ENCODE assay signal across 11 mouse cellular contexts in genomic region chr3:146102049-146102448, GRCm38 (mm10). TPM values are rescaled to one million over a fixed set of nuclear protein-coding genes. Genes with fewer than 3 reads are reported as not detected.
DNase-seq lines count a peak whose midpoint lies in the region; ATAC-seq and TF ChIP-seq lines count a peak whose summit lies in the region.
"Had no signal": no experiment of that assay in that cellular context is flagged by ENCODE, and none has a peak within 500 bp of the region (broad histone marks: within the 10 kb centered on the region; RNA-seq: fewer than 3 reads in every experiment).

No protein-coding gene starts in this region.

- TF ChIP-seq EP300 in CH12.LX (IDR thresholded peaks at IDR 0.05; ENCODE audit: low read length) = no peak

- TF ChIP-seq CTCF in left cerebral cortex, adult 2 months (IDR thresholded peaks at IDR 0.05) = peak; percentile 28
- peak; percentile 42 to 71 for TF ChIP-seq CTCF in CH12.LX (conservative IDR thresholded peaks at IDR 0.05 in 1 of 2, IDR thresholded peaks at IDR 0.05 in 1 of 2; ENCODE audit: low read depth in 2 of 2, low read length in 2 of 2)

- in situ Hi-C loops in CH12.LX (cut with MboI; ENCODE audit: low pct_ligation_motif_present, low pct_unique_long_range_greater_than_20kb, low sequenced_read_pairs) = no loop called here

- H3K27me3 ChIP-seq in CH12.LX (replicated peaks) = no peaks in the 10 kb centered on the region
- H3K27me3 ChIP-seq: limb, embryonic 12.5 days had no signal

- H3K36me3 ChIP-seq in CH12.LX (replicated peaks in 1 of 2; ENCODE audit: control insufficient read depth in 1 of 2, insufficient read depth in 1 of 2, low read length in 1 of 2) = no peaks in the 10 kb centered on the region
- H3K36me3 ChIP-seq: forebrain, embryonic 10.5 days; limb, embryonic 12.5 days; midbrain, embryonic 12.5 days had no signal

- TF ChIP-seq RAD21 in CH12.LX (IDR thresholded peaks at IDR 0.05; ENCODE audit: low read depth, low read length) = peak; percentile 69

- H3K9me3 ChIP-seq in CH12.LX (replicated peaks; ENCODE audit: low read length) = peaks cover 22% of the 10 kb centered on the region
- H3K9me3 ChIP-seq: midbrain, embryonic 12.5 days had no signal

- no peaks in the 10 kb centered on the region for H3K79me2 ChIP-seq in CH12.LX (replicated peaks; ENCODE audit: control insufficient read depth, extremely low read depth, insufficient read depth, poor library complexity, severe bottlenecking)

- dilution Hi-C loops in CH12.LX (cut with MboI; ENCODE audit: extremely low pct_ligation_motif_present, extremely low pct_unique_long_range_greater_than_20kb, low sequenced_read_pairs) = no loop called here

- intact Hi-C loops in left cerebral cortex, adult 2 months (cut with DNase I) = loop anchor here (5.0 kb wide), 1 partner anchor 75 kb away; no protein-coding TSS in a partner anchor
- intact Hi-C loops in left cerebral cortex, postnatal 25 days (cut with DNase I) = no loop called here

- H3K4me1 ChIP-seq in CH12.LX (ENCODE audit: control insufficient read depth in 1 of 2, insufficient read depth in 2 of 2) = peaks cover 0 to 6% of the 10 kb centered on the region in 2 experiments; a peak in 1 of 4 replicates
- H3K4me1 ChIP-seq: limb, embryonic 12.5 days had no signal

- H3K4me3 ChIP-seq in left cerebral cortex, adult 2 months = no peak overlapping the region
- no peak overlapping the region for H3K4me3 ChIP-seq in CH12.LX (replicated peaks in 1 of 3; ENCODE audit: low read depth in 2 of 3, low read length in 2 of 3, poor library complexity in 1 of 3)
- H3K4me3 ChIP-seq: forebrain, embryonic 10.5 days; limb, embryonic 12.5 days; midbrain, embryonic 12.5 days had no signal

- H3K9ac ChIP-seq in CH12.LX (ENCODE audit: insufficient read depth, low read depth) = no peak overlapping the region
- H3K9ac ChIP-seq: limb, embryonic 12.5 days; midbrain, embryonic 12.5 days had no signal

- H3K27ac ChIP-seq in left cerebral cortex, adult 2 months = no peak overlapping the region
- no peak overlapping the region for H3K27ac ChIP-seq in CH12.LX (ENCODE audit: insufficient read depth, low read depth)
- H3K27ac ChIP-seq: forebrain, embryonic 10.5 days; limb, embryonic 12.5 days; midbrain, embryonic 12.5 days had no signal

- no peak for DNase-seq in left cerebral cortex, adult 2 months (ENCODE audit: extremely low spot score in 1 of 2, low spot score in 2 of 2)
- no peak for DNase-seq in left cerebral cortex, postnatal 25 days (ENCODE audit: low spot score in 2 of 2)
- peak; percentile 68 for DNase-seq in B cell, adult 2 months
- peak; percentile 22 for DNase-seq in CH12.LX (ENCODE audit: extremely low read depth)
- DNase-seq in frontal cortex, adult 2 months (ENCODE audit: extremely low spot score in 1 of 2, low spot score in 1 of 2) = no peak
- DNase-seq in cerebellum, adult 9-10 months = no peak

- TF ChIP-seq POLR2A in CH12.LX (IDR thresholded peaks at IDR 0.05; ENCODE audit: low read depth, low read length) = no peak

- no peak overlapping the region for H3K4me2 ChIP-seq in CH12.LX (ENCODE audit: insufficient read depth, low read depth, poor library complexity, severe bottlenecking)
- H3K4me2 ChIP-seq: limb, embryonic 12.5 days; midbrain, embryonic 12.5 days had no signal

- ATAC-seq in megakaryocyte, adult 5-6 weeks (ENCODE audit: poor library complexity, severe bottlenecking) = peak; percentile 47; the same call in 1 of the 2 replicates
- no peak for ATAC-seq in activated CD4-positive, CD25-positive, alpha-beta regulatory T cell, adult 4 months

TF ChIP-seq in CH12.LX, 34 proteins besides CTCF, POLR2A, EP300 and RAD21:
- TF ChIP-seq ZMIZ1 (IDR thresholded peaks at IDR 0.05; ENCODE audit: low read depth, low read length) = no peak
- peak; percentile 90 for TF ChIP-seq SMC3 (IDR thresholded peaks at IDR 0.05; ENCODE audit: low read depth, low read length)
- TF ChIP-seq MAX (IDR thresholded peaks at IDR 0.05; ENCODE audit: low read length) = no peak
- peak; percentile 15; the same call in 1 of the 2 replicates for TF ChIP-seq ZC3H11A (IDR thresholded peaks at IDR 0.05; ENCODE audit: low read depth, low read length)
TF ChIP-seq in CH12.LX: peak in this region for 2.

RNA-seq across cellular contexts. Expression of gene Wdr63, which starts 5.9 kb away (rescaled TPM):
- under 1 TPM; 0.21 to 0.25 TPM for total RNA-seq in left cerebral cortex, adult 2 months (2021)
- total RNA-seq in left cerebral cortex, postnatal 25 days (2021) = under 1 TPM; 0.39 to 0.50 TPM
- total RNA-seq in CH12.LX (2012; rRNA removed) = not detected in 2 replicates
- total RNA-seq in CH12.LX (2014; rRNA removed) = not detected in 2 replicates
- not detected in 2 replicates for polyA plus RNA-seq in CH12.LX (2012; ENCODE audit: insufficient read length, low read depth)
- total RNA-seq in megakaryocyte, adult 5-6 weeks (2015) = not detected in 2 replicates
- total RNA-seq in megakaryocyte, adult 5-6 weeks (2017) = not detected in 2 replicates
- polyA plus RNA-seq in frontal cortex, adult 2 months (2012; rRNA removed) = 0.57 TPM in 1 of 2 replicates, not detected in the other
- not detected for polyA plus RNA-seq in activated CD4-positive, CD25-positive, alpha-beta regulatory T cell, adult 4 months (2017; shearing (Covaris generic))
- polyA plus RNA-seq: forebrain, embryonic 10.5 days; limb, embryonic 12.5 days had no signal

RNA-seq across cellular contexts. Expression of gene Mcoln3, which starts 15.2 kb away (rescaled TPM):
- total RNA-seq in left cerebral cortex, adult 2 months (2021) = not detected
- total RNA-seq in left cerebral cortex, postnatal 25 days (2021) = not detected
- total RNA-seq in CH12.LX (2012; rRNA removed) (7.2 and 11.3 TPM in 2 replicates), CH12.LX (2014; rRNA removed) (5.3 and 6.4 TPM in 2 replicates)
- 5.2 and 7.2 TPM in 2 replicates for polyA plus RNA-seq in CH12.LX (2012; ENCODE audit: insufficient read length, low read depth)
- total RNA-seq in megakaryocyte, adult 5-6 weeks (2015) = not detected in 2 replicates
- 0.07 TPM in 1 of 2 replicates, not detected in the other for total RNA-seq in megakaryocyte, adult 5-6 weeks (2017)
- 0.06 TPM in 1 of 2 replicates, not detected in the other for polyA plus RNA-seq in frontal cortex, adult 2 months (2012; rRNA removed)
- 1 to 10 TPM; 3.4 to 5.1 TPM for polyA plus RNA-seq in activated CD4-positive, CD25-positive, alpha-beta regulatory T cell, adult 4 months (2017; shearing (Covaris generic))

RNA-seq across cellular contexts. Expression of gene Mcoln2, which starts 47.6 kb away (rescaled TPM):
- not detected for total RNA-seq in left cerebral cortex, adult 2 months (2021)
- total RNA-seq in left cerebral cortex, postnatal 25 days (2021) = not detected
- 32.0 and 43.8 TPM in 2 replicates for total RNA-seq in CH12.LX (2012; rRNA removed)
- total RNA-seq in CH12.LX (2014; rRNA removed) = 31.0 and 35.8 TPM in 2 replicates
- polyA plus RNA-seq in CH12.LX (2012; ENCODE audit: insufficient read length, low read depth) = 34.9 and 35.1 TPM in 2 replicates
- 0.47 and 3.3 TPM in 2 replicates for total RNA-seq in megakaryocyte, adult 5-6 weeks (2015)
- total RNA-seq in megakaryocyte, adult 5-6 weeks (2017) = 0.33 and 2.2 TPM in 2 replicates
- not detected in 2 replicates for polyA plus RNA-seq in frontal cortex, adult 2 months (2012; rRNA removed)
- 10 to 100 TPM in 1 of 2 experiments, 1 to 10 TPM in 1; 5.6 to 11.7 TPM for polyA plus RNA-seq in activated CD4-positive, CD25-positive, alpha-beta regulatory T cell, adult 4 months (2017; shearing (Covaris generic))

Comparison
In these comparisons a context has a peak if more than half of its experiments do, and no peak if none do; other contexts are left out.
1. DNase-seq: peak in B cell, adult 2 months (2 of 2) and CH12.LX (single experiment); none in left cerebral cortex, adult 2 months (0 of 2), left cerebral cortex, postnatal 25 days (0 of 2), frontal cortex, adult 2 months (0 of 2) and cerebellum, adult 9-10 months (single experiment).
2. RNA of gene Mcoln3, which starts 15.2 kb away (total RNA-seq): 5.3 to 11.3 TPM in CH12.LX; 0.07 TPM in megakaryocyte, adult 5-6 weeks, not detected in left cerebral cortex, adult 2 months and not detected in left cerebral cortex, postnatal 25 days; every median in the first group is over 4 times any median in the second.
3. RNA of gene Mcoln2, which starts 47.6 kb away (total RNA-seq): 31.0 to 43.8 TPM in CH12.LX; 0.33 to 3.3 TPM in megakaryocyte, adult 5-6 weeks, not detected in left cerebral cortex, postnatal 25 days and not detected in left cerebral cortex, adult 2 months; every median in the first group is over 4 times any median in the second.